Mouse (Mus musculus) embryonic facial prominence, embryonic 11.5 days (tissue): ENCODE measurements at regions not wholly inside any gene's neighbourhood (a gene's known extent, or its start where the extent isn't known, plus 50 kb on each side); places are given as distances from the start of the nearest gene placed in this dataset.

Experiments
- ATAC-seq: fragments of 200-750 bp; cut with Nextera tagmentation; replicated peaks from 2 replicates; pipeline ENCODE4 v1.8.0; 2017; ENCODE audit warnings: low read depth; ENCODE audit not compliant: insufficient number of reproducible peaks, low FRiP score, low TSS enrichment
- DNase-seq: peaks from one replicate; pipeline ENCODE4 v3.0.0-alpha.2; 2015; ENCODE audit warnings: low spot score
- H3K27ac ChIP-seq: fragments of 300-500 bp; sonication (generic); replicated peaks from 2 replicates; pipeline ENCODE4 v1.5.1; 2014; ENCODE audit warnings: mild to moderate bottlenecking, low read depth, low read length, control low read depth
- H3K27me3 ChIP-seq: fragments of 300-500 bp; sonication (generic); 2 replicates; pipeline ENCODE4 v1.6.1; 2014; ENCODE audit warnings: mild to moderate bottlenecking, low read length, moderate library complexity, mixed read lengths; ENCODE audit not compliant: control insufficient read depth, insufficient read depth
- H3K36me3 ChIP-seq: fragments of 300-500 bp; sonication (generic); replicated peaks from 2 replicates; pipeline ENCODE4 v1.6.1; 2014; ENCODE audit warnings: low read depth, mild to moderate bottlenecking, low read length, moderate library complexity, mixed read lengths; ENCODE audit not compliant: control insufficient read depth, insufficient read depth
- H3K4me1 ChIP-seq: fragments of 300-500 bp; sonication (generic); 2 replicates; pipeline ENCODE4 v1.6.1; 2014; ENCODE audit warnings: low read length, mixed read lengths; ENCODE audit not compliant: control insufficient read depth, insufficient read depth
- H3K4me2 ChIP-seq: fragments of 300-500 bp; sonication (generic); 2 replicates; pipeline ENCODE4 v1.6.1; 2014; ENCODE audit warnings: low read depth, mild to moderate bottlenecking, control low read depth, low read length, moderate library complexity
- H3K4me3 ChIP-seq: fragments of 300-500 bp; sonication (generic); 2 replicates; pipeline ENCODE4 v1.5.1; 2014; ENCODE audit warnings: low read depth, low read length, control low read depth
- H3K9ac ChIP-seq: fragments of 300-500 bp; sonication (generic); replicated peaks from 2 replicates; pipeline ENCODE4 v1.6.1; 2014; ENCODE audit warnings: mild to moderate bottlenecking, control low read depth, low read length
- H3K9me3 ChIP-seq: fragments of 300-500 bp; sonication (generic); replicated peaks from 2 replicates; pipeline ENCODE4 v1.6.1; 2016; ENCODE audit warnings: mild to moderate bottlenecking, low read length, inconsistent platforms, mixed read lengths; ENCODE audit not compliant: control insufficient read depth
- WGBS: fragments of 180-500 bp; shearing (Covaris S2); extraction: QIAGEN DNeasy Blood & Tissue Kit; methylation state at CpG from one replicate; pipeline ENCODE4 v1.1.7; 2014; 5-methylcytosine and 5-hydroxymethylcytosine counted together

GRCm38 (mm10) chr14:73996229-73996628 is 335.2 kb downstream of the Gm21750 start:
- Histone ChIP-seq H3K9ac (no peak overlapping the region), H3K36me3 (no peaks in the 10 kb centered on the region), H3K4me2 (no peak overlapping the region), H3K27ac (no peak overlapping the region), H3K4me1 (no peaks in the 10 kb centered on the region), H3K27me3 (no peaks in the 10 kb centered on the region), H3K9me3 (no peaks in the 10 kb centered on the region), H3K4me3 (no peak overlapping the region)
- WGBS: 87% methylated on average over 4 of the region's 4 CpGs
- ATAC-seq: no peak
- no peak for DNase-seq

GRCm38 (mm10) chr14:73997796-73998195 is 336.8 kb downstream of the Gm21750 start:
- ATAC-seq: no peak
- WGBS: 91% methylated on average over 2 of the region's 2 CpGs
- Histone ChIP-seq H3K9ac (no peak overlapping the region), H3K9me3 (no peaks in the 10 kb centered on the region), H3K36me3 (no peaks in the 10 kb centered on the region), H3K27me3 (no peaks in the 10 kb centered on the region), H3K4me3 (no peak overlapping the region), H3K27ac (no peak overlapping the region), H3K4me1 (no peaks in the 10 kb centered on the region), H3K4me2 (no peak overlapping the region)
- DNase-seq: no peak

GRCm38 (mm10) chr14:73999409-73999909 is 338.4 kb downstream of the Gm21750 start:
- ATAC-seq (no peak), DNase-seq (no peak)
- no peaks in the 10 kb centered on the region for H3K9me3 ChIP-seq
- no peak overlapping the region for H3K27ac ChIP-seq
- H3K4me2 ChIP-seq: no peak overlapping the region
- H3K9ac ChIP-seq: no peak overlapping the region
- no peak overlapping the region for H3K4me3 ChIP-seq
- WGBS: 42% methylated on average over 2 of the region's 2 CpGs
- no peaks in the 10 kb centered on the region for H3K27me3 ChIP-seq
- H3K4me1 ChIP-seq: no peaks in the 10 kb centered on the region
- H3K36me3 ChIP-seq: no peaks in the 10 kb centered on the region

GRCm38 (mm10) chr14:74006911-74007310 is 345.9 kb downstream of the Gm21750 start:
- H3K9ac ChIP-seq: no peak overlapping the region
- no peak for ATAC-seq
- H3K27me3 ChIP-seq: no peaks in the 10 kb centered on the region
- no peak overlapping the region for H3K27ac ChIP-seq
- no peaks in the 10 kb centered on the region for H3K4me1 ChIP-seq
- H3K4me2 ChIP-seq: no peak overlapping the region
- DNase-seq: no peak
- no peaks in the 10 kb centered on the region for H3K36me3 ChIP-seq
- no peak overlapping the region for H3K4me3 ChIP-seq
- 92% methylated on average over 4 of the region's 4 CpGs for WGBS
- H3K9me3 ChIP-seq: no peaks in the 10 kb centered on the region

- H3K36me3 ChIP-seq: no peaks in the 10 kb centered on the region
- ATAC-seq (no peak), DNase-seq (no peak)
- no peak overlapping the region for H3K4me3 ChIP-seq
- no peak overlapping the region for H3K4me2 ChIP-seq
- H3K4me1 ChIP-seq: no peaks in the 10 kb centered on the region
- 73% methylated on average over 1 of the region's 1 CpGs for WGBS
- no peaks in the 10 kb centered on the region for H3K27me3 ChIP-seq
- no peak overlapping the region for H3K27ac ChIP-seq
- no peaks in the 10 kb centered on the region for H3K9me3 ChIP-seq
- no peak overlapping the region for H3K9ac ChIP-seq
Observed at GRCm38 (mm10) chr14:74011555-74011954, 350.5 kb downstream of the Gm21750 start.

GRCm38 (mm10) chr14:74019421-74019820 is 358.4 kb downstream of the Gm21750 start:
- ATAC-seq: no peak
- WGBS: 73% methylated on average over 2 of the region's 2 CpGs
- Histone ChIP-seq H3K4me2 (no peak overlapping the region), H3K27me3 (no peaks in the 10 kb centered on the region), H3K27ac (no peak overlapping the region), H3K9me3 (no peaks in the 10 kb centered on the region), H3K9ac (no peak overlapping the region), H3K4me3 (no peak overlapping the region), H3K36me3 (no peaks in the 10 kb centered on the region), H3K4me1 (no peaks in the 10 kb centered on the region)
- no peak for DNase-seq

- ATAC-seq (no peak), DNase-seq (no peak)
- Histone ChIP-seq H3K4me1 (no peaks in the 10 kb centered on the region), H3K9ac (no peak overlapping the region), H3K27ac (no peak overlapping the region), H3K4me2 (no peak overlapping the region), H3K27me3 (no peaks in the 10 kb centered on the region), H3K9me3 (no peaks in the 10 kb centered on the region), H3K4me3 (no peak overlapping the region), H3K36me3 (no peaks in the 10 kb centered on the region)
- 68% methylated on average over 5 of the region's 5 CpGs for WGBS
Observed at GRCm38 (mm10) chr14:74047009-74047694, 386.1 kb downstream of the Gm21750 start.

GRCm38 (mm10) chr14:74047695-74048280 is 386.8 kb downstream of the Gm21750 start:
- 85% methylated on average over 6 of the region's 6 CpGs for WGBS
- no peak overlapping the region for H3K4me2 ChIP-seq
- no peak overlapping the region for H3K27ac ChIP-seq
- H3K27me3 ChIP-seq: no peaks in the 10 kb centered on the region
- H3K9ac ChIP-seq: no peak overlapping the region
- no peak overlapping the region for H3K4me3 ChIP-seq
- H3K9me3 ChIP-seq: no peaks in the 10 kb centered on the region
- ATAC-seq (no peak), DNase-seq (no peak)
- H3K36me3 ChIP-seq: no peaks in the 10 kb centered on the region
- H3K4me1 ChIP-seq: no peaks in the 10 kb centered on the region
